Mouse (Mus musculus) ES-E14 (cell line): ENCODE measurements at regions not wholly inside any gene's neighbourhood (a gene's known extent, or its start where the extent isn't known, plus 50 kb on each side); places are given as distances from the start of the nearest gene placed in this dataset.

Experiments
- CHD2 ChIP-seq: IDR thresholded peaks from 2 replicates; pipeline ENCODE4 v1.6.1; 2014; ENCODE audit warnings: mild to moderate bottlenecking, low read depth, low read length, inconsistent platforms
- MAFK ChIP-seq: IDR thresholded peaks from 2 replicates; pipeline ENCODE4 v1.6.1; 2014; ENCODE audit warnings: mild to moderate bottlenecking, low read depth, low read length, inconsistent platforms; ENCODE audit not compliant: insufficient read depth
- ZC3H11A ChIP-seq: IDR thresholded peaks from 2 replicates; pipeline ENCODE4 v1.6.1; 2012; ENCODE audit warnings: low read depth, mild to moderate bottlenecking, inconsistent platforms, low read length, borderline replicate concordance
- ZNF384 ChIP-seq: IDR thresholded peaks from 2 replicates; pipeline ENCODE4 v1.6.1; 2012; ENCODE audit warnings: low read depth, low read length, inconsistent platforms

GRCm38 (mm10) chr5:64474868-64475267 is 318.8 kb downstream of the Tbc1d1 start:
- TF ChIP-seq MAFK (no peak), ZC3H11A (no peak), CHD2 (no peak), ZNF384 (no peak)
